Mouse (Mus musculus): ENCODE results near the gene Clic3.

DNA sequence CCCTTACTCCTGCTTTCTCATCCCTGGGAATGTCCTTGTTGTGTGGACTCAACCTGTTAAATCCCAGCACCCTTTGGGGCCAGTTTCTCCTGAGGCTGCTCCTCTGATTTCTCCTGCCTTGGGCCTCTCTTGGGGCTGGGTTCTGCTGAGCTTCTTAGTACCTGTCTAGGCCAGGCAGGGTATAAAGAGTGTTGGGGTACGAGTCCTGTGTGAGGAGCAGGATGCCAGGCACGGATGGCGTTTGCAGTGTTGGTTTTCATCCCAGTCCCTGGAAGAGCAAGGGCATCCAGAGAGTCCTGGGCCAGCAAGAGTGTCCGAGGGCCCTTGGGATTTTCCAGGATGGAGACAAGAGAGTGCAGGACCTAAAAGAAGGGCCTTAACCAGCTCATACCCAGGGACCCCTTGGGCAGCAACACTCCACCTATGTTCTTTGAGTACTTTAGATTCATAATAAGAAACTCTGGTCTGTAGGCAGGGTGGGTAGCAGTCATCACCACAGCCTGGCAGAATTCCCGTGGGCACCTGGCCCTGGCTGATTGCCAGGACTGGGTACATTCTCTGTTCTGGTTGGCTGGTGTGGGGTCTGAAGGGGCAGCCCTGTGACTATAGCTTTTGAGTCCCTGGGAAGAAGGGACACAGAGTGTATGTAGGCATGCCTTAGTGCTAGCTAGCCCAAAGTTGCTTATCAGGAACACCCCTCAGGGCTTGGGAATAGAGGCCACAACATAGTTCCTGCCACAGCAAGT, 27.0 kb upstream of the Clic3 start:
- TF ChIP-seq POLR2A (IDR thresholded peaks at IDR 0.05; ENCODE audit: borderline replicate concordance, insufficient read depth, low read length): 0 out of 2 replicates have a peak, but pooled peaks have one; percentile 10
- TF ChIP-seq CTCF (IDR thresholded peaks at IDR 0.05; ENCODE audit: borderline replicate concordance, insufficient read depth, low read depth, low read length): no peak

All from cerebellum, adult 2 months (tissue).